Mouse (Mus musculus): ENCODE results near the gene Irx6.

- TF ChIP-seq FLI1 (IDR thresholded peaks at IDR 0.05; ENCODE audit: low read length) (no peak), GATA1 (IDR thresholded peaks at IDR 0.05; ENCODE audit: borderline replicate concordance, low read length) (no peak)
Observed at GRCm38 (mm10) chr8:92640820-92641219, 33.3 kb upstream of the Irx6 start.
